Mouse (Mus musculus): ENCODE results near the gene Ubp1. TPM values are rescaled to one million over a fixed set of nuclear protein-coding genes. Genes with fewer than 3 reads are reported as not detected.

Ubp1 gene
- polyA plus RNA-seq, 1 experiment from 2014 or later = 25.2 TPM

GRCm38 (mm10) chr9:113990547-113991248 lies 60.0 kb downstream of the Ubp1 start:
- 22% methylated on average over 18 of the region's 18 CpGs for WGBS
- Histone ChIP-seq H3K27me3 (ENCODE audit: control insufficient read depth, insufficient read depth, low read length) (no peaks in the 10 kb centered on the region), H3K9me3 (replicated peaks; ENCODE audit: control insufficient read depth, low read length) (no peaks in the 10 kb centered on the region), H3K27ac (ENCODE audit: low read length) (no peak overlapping the region), H3K9ac (ENCODE audit: low read length) (peak overlapping the region; percentile 19; the same call in 1 of the 2 replicates), H3K4me1 (ENCODE audit: control insufficient read depth, insufficient read depth, low read length) (no peaks in the 10 kb centered on the region), H3K4me2 (ENCODE audit: low read depth, low read length) (peak overlapping the region; percentile 49), H3K36me3 (ENCODE audit: control insufficient read depth, insufficient read depth, low read length) (no peaks in the 10 kb centered on the region), H3K4me3 (replicated peaks; ENCODE audit: low read length) (peak overlapping the region; percentile 27)
- peak; percentile 75; the same call in 1 of the 2 replicates for ATAC-seq (ENCODE audit: insufficient read depth, low FRiP score)

GRCm38 (mm10) chr9:113992810-113993209 lies 62.1 kb downstream of the Ubp1 start:
- Histone ChIP-seq H3K27ac (ENCODE audit: low read length) (no peak overlapping the region), H3K4me2 (ENCODE audit: low read depth, low read length) (no peak overlapping the region), H3K9ac (ENCODE audit: low read length) (no peak overlapping the region), H3K4me1 (ENCODE audit: control insufficient read depth, insufficient read depth, low read length) (no peaks in the 10 kb centered on the region), H3K9me3 (replicated peaks; ENCODE audit: control insufficient read depth, low read length) (no peaks in the 10 kb centered on the region), H3K27me3 (ENCODE audit: control insufficient read depth, insufficient read depth, low read length) (no peaks in the 10 kb centered on the region), H3K4me3 (replicated peaks; ENCODE audit: low read length) (no peak overlapping the region), H3K36me3 (ENCODE audit: control insufficient read depth, insufficient read depth, low read length) (no peaks in the 10 kb centered on the region)
- ATAC-seq (ENCODE audit: insufficient read depth, low FRiP score) = no peak
- 89% methylated on average over 7 of the region's 7 CpGs for WGBS

- ATAC-seq (ENCODE audit: insufficient read depth, low FRiP score) = no peak
- no peak overlapping the region for H3K4me2 ChIP-seq (ENCODE audit: low read depth, low read length)
- H3K4me3 ChIP-seq (replicated peaks; ENCODE audit: low read length) = no peak overlapping the region
- no peak overlapping the region for H3K9ac ChIP-seq (ENCODE audit: low read length)
- H3K9me3 ChIP-seq (replicated peaks; ENCODE audit: control insufficient read depth, low read length) = 0 out of 2 replicates have a peak, but pooled peaks cover 3% of the 10 kb centered on the region
- H3K36me3 ChIP-seq (ENCODE audit: control insufficient read depth, insufficient read depth, low read length) = no peaks in the 10 kb centered on the region
- no peak overlapping the region for H3K27ac ChIP-seq (ENCODE audit: low read length)
- no peaks in the 10 kb centered on the region for H3K4me1 ChIP-seq (ENCODE audit: control insufficient read depth, insufficient read depth, low read length)
- 62% methylated on average over 2 of the region's 2 CpGs for WGBS
- no peaks in the 10 kb centered on the region for H3K27me3 ChIP-seq (ENCODE audit: control insufficient read depth, insufficient read depth, low read length)
These were observed 67.6 kb downstream of the Ubp1 start for GRCm38 (mm10) chr9:113998311-113998710.

GRCm38 (mm10) chr9:114006801-114007200 lies 76.1 kb downstream of the Ubp1 start:
- no peak overlapping the region for H3K9ac ChIP-seq (ENCODE audit: low read length)
- no peak overlapping the region for H3K4me2 ChIP-seq (ENCODE audit: low read depth, low read length)
- no peak overlapping the region for H3K27ac ChIP-seq (ENCODE audit: low read length)
- ATAC-seq (ENCODE audit: insufficient read depth, low FRiP score) = no peak
- H3K36me3 ChIP-seq (ENCODE audit: control insufficient read depth, insufficient read depth, low read length) = no peaks in the 10 kb centered on the region
- 69% methylated on average over 9 of the region's 9 CpGs for WGBS
- no peaks in the 10 kb centered on the region for H3K27me3 ChIP-seq (ENCODE audit: control insufficient read depth, insufficient read depth, low read length)
- no peaks in the 10 kb centered on the region for H3K9me3 ChIP-seq (replicated peaks; ENCODE audit: control insufficient read depth, low read length)
- H3K4me1 ChIP-seq (ENCODE audit: control insufficient read depth, insufficient read depth, low read length) = no peaks in the 10 kb centered on the region
- H3K4me3 ChIP-seq (replicated peaks; ENCODE audit: low read length) = no peak overlapping the region

GRCm38 (mm10) chr9:114007850-114008350 lies 77.2 kb downstream of the Ubp1 start:
- no peaks in the 10 kb centered on the region for H3K9me3 ChIP-seq (replicated peaks; ENCODE audit: control insufficient read depth, low read length)
- no peak overlapping the region for H3K27ac ChIP-seq (ENCODE audit: low read length)
- no peak overlapping the region for H3K9ac ChIP-seq (ENCODE audit: low read length)
- no peak overlapping the region for H3K4me3 ChIP-seq (replicated peaks; ENCODE audit: low read length)
- H3K4me2 ChIP-seq (ENCODE audit: low read depth, low read length) = no peak overlapping the region
- no peaks in the 10 kb centered on the region for H3K27me3 ChIP-seq (ENCODE audit: control insufficient read depth, insufficient read depth, low read length)
- 94% methylated on average over 9 of the region's 9 CpGs for WGBS
- H3K36me3 ChIP-seq (ENCODE audit: control insufficient read depth, insufficient read depth, low read length) = no peaks in the 10 kb centered on the region
- H3K4me1 ChIP-seq (ENCODE audit: control insufficient read depth, insufficient read depth, low read length) = no peaks in the 10 kb centered on the region
- no peak for ATAC-seq (ENCODE audit: insufficient read depth, low FRiP score)

- H3K4me2 ChIP-seq (ENCODE audit: low read depth, low read length) = no peak overlapping the region
- ATAC-seq (ENCODE audit: insufficient read depth, low FRiP score) = no peak
- no peaks in the 10 kb centered on the region for H3K36me3 ChIP-seq (ENCODE audit: control insufficient read depth, insufficient read depth, low read length)
- WGBS = 50% methylated on average over 5 of the region's 5 CpGs
- H3K9ac ChIP-seq (ENCODE audit: low read length) = no peak overlapping the region
- H3K27me3 ChIP-seq (ENCODE audit: control insufficient read depth, insufficient read depth, low read length) = no peaks in the 10 kb centered on the region
- H3K4me1 ChIP-seq (ENCODE audit: control insufficient read depth, insufficient read depth, low read length) = no peaks in the 10 kb centered on the region
- no peak overlapping the region for H3K27ac ChIP-seq (ENCODE audit: low read length)
- H3K9me3 ChIP-seq (replicated peaks; ENCODE audit: control insufficient read depth, low read length) = no peaks in the 10 kb centered on the region
- H3K4me3 ChIP-seq (replicated peaks; ENCODE audit: low read length) = no peak overlapping the region
These were observed 78.8 kb downstream of the Ubp1 start for GRCm38 (mm10) chr9:114009526-114009925.

- no peak overlapping the region for H3K4me2 ChIP-seq (ENCODE audit: low read depth, low read length)
- no peak overlapping the region for H3K4me3 ChIP-seq (replicated peaks; ENCODE audit: low read length)
- no peaks in the 10 kb centered on the region for H3K27me3 ChIP-seq (ENCODE audit: control insufficient read depth, insufficient read depth, low read length)
- no peaks in the 10 kb centered on the region for H3K4me1 ChIP-seq (ENCODE audit: control insufficient read depth, insufficient read depth, low read length)
- H3K27ac ChIP-seq (ENCODE audit: low read length) = no peak overlapping the region
- H3K9me3 ChIP-seq (replicated peaks; ENCODE audit: control insufficient read depth, low read length) = no peaks in the 10 kb centered on the region
- no peak for ATAC-seq (ENCODE audit: insufficient read depth, low FRiP score)
- no peak overlapping the region for H3K9ac ChIP-seq (ENCODE audit: low read length)
- 70% methylated on average over 18 of the region's 18 CpGs for WGBS
- no peaks in the 10 kb centered on the region for H3K36me3 ChIP-seq (ENCODE audit: control insufficient read depth, insufficient read depth, low read length)
These were observed 80.5 kb downstream of the Ubp1 start for GRCm38 (mm10) chr9:114011203-114011602.

GRCm38 (mm10) chr9:114014034-114014433 lies 83.3 kb downstream of the Ubp1 start:
- H3K36me3 ChIP-seq (ENCODE audit: control insufficient read depth, insufficient read depth, low read length) = no peaks in the 10 kb centered on the region
- 82% methylated on average over 1 of the region's 1 CpGs for WGBS
- H3K27me3 ChIP-seq (ENCODE audit: control insufficient read depth, insufficient read depth, low read length) = no peaks in the 10 kb centered on the region

GRCm38 (mm10) chr9:114015724-114016123 lies 85.0 kb downstream of the Ubp1 start:
- Histone ChIP-seq H3K9me3 (replicated peaks; ENCODE audit: control insufficient read depth, low read length) (no peaks in the 10 kb centered on the region), H3K4me2 (ENCODE audit: low read depth, low read length) (no peak overlapping the region), H3K36me3 (ENCODE audit: control insufficient read depth, insufficient read depth, low read length) (no peaks in the 10 kb centered on the region), H3K27me3 (ENCODE audit: control insufficient read depth, insufficient read depth, low read length) (no peaks in the 10 kb centered on the region), H3K4me3 (replicated peaks; ENCODE audit: low read length) (no peak overlapping the region), H3K27ac (ENCODE audit: low read length) (no peak overlapping the region), H3K4me1 (ENCODE audit: control insufficient read depth, insufficient read depth, low read length) (no peaks in the 10 kb centered on the region), H3K9ac (ENCODE audit: low read length) (no peak overlapping the region)
- 85% methylated on average over 4 of the region's 4 CpGs for WGBS
- ATAC-seq (ENCODE audit: insufficient read depth, low FRiP score) = no peak

More at GRCm38 (mm10) chr9:114014034-114014433, 83.3 kb downstream of the Ubp1 start:
- no peak overlapping the region for H3K9ac ChIP-seq (ENCODE audit: low read length)
- no peak for ATAC-seq (ENCODE audit: insufficient read depth, low FRiP score)
- no peak overlapping the region for H3K4me3 ChIP-seq (replicated peaks; ENCODE audit: low read length)
- no peaks in the 10 kb centered on the region for H3K4me1 ChIP-seq (ENCODE audit: control insufficient read depth, insufficient read depth, low read length)
- no peak overlapping the region for H3K4me2 ChIP-seq (ENCODE audit: low read depth, low read length)
- no peak overlapping the region for H3K27ac ChIP-seq (ENCODE audit: low read length)
- H3K9me3 ChIP-seq (replicated peaks; ENCODE audit: control insufficient read depth, low read length) = no peaks in the 10 kb centered on the region

Data from stomach, embryonic 16.5 days (tissue).